Comparison of ENCODE assay signal across 17 mouse cellular contexts in genomic region chr11:94140540-94140939, GRCm38 (mm10).
"Had no signal": no experiment of that assay in that cellular context is flagged by ENCODE, and none has a peak within 500 bp of the region (broad histone marks: within the 10 kb centered on the region; RNA-seq: fewer than 3 reads in every experiment).

No protein-coding gene starts in this region.

- H3K4me3 ChIP-seq: limb, embryonic 12.5 days; limb, embryonic 15.5 days; liver, embryonic 12.5 days; liver, embryonic 15.5 days; lung, embryonic 15.5 days; megakaryocyte, embryonic 14.5 days; midbrain, embryonic 10.5 days; midbrain, embryonic 13.5 days had no signal

- H3K27ac ChIP-seq: limb, embryonic 12.5 days; limb, embryonic 15.5 days; liver, embryonic 12.5 days; liver, embryonic 15.5 days; lung, embryonic 15.5 days; midbrain, embryonic 10.5 days; midbrain, embryonic 13.5 days had no signal

- H3K36me3 ChIP-seq: limb, embryonic 12.5 days; limb, embryonic 15.5 days; liver, embryonic 12.5 days; liver, embryonic 15.5 days; lung, embryonic 15.5 days; midbrain, embryonic 10.5 days; midbrain, embryonic 13.5 days had no signal

- DNase-seq: kidney, postnatal 14 days; kidney, postnatal 4 days; left cerebral cortex, postnatal 4 days; lung, adult 18-20 months; lung, postnatal 10 days; lung, postnatal 36 days; right cerebral cortex, adult 18-20 months; thymus, adult 18-20 months; thymus, postnatal 36 days had no signal

- H3K27me3 ChIP-seq: limb, embryonic 12.5 days; limb, embryonic 15.5 days; liver, embryonic 15.5 days; lung, embryonic 15.5 days; midbrain, embryonic 13.5 days had no signal
